In genomic region chr5:73539848-73540510, GRCm38 (mm10) we compare ENCODE assay signal across 9 mouse cellular contexts. TPM values are rescaled to one million over a fixed set of nuclear protein-coding genes. Genes with fewer than 3 reads are reported as not detected.
A peak's percentile ranks its signal among the peaks of the same experiment; 100 is the strongest.
DNase-seq lines count a peak whose midpoint lies in the region; ATAC-seq and TF ChIP-seq lines count a peak whose summit lies in the region.
"Had no signal": no experiment of that assay in that cellular context is flagged by ENCODE, and none has a peak within 500 bp of the region (broad histone marks: within the 10 kb centered on the region; RNA-seq: fewer than 3 reads in every experiment).

No protein-coding gene starts in this region.

- H3K36me3 ChIP-seq in forebrain, embryonic 16.5 days (ENCODE audit: control insufficient read depth, insufficient read depth) = peaks cover 10% of the 10 kb centered on the region; the same call in 1 of the 2 replicates
- H3K36me3 ChIP-seq in intestine, embryonic 16.5 days (ENCODE audit: control insufficient read depth, insufficient read depth, low read length) = no peaks in the 10 kb centered on the region; the same call in 1 of the 2 replicates
- H3K36me3 ChIP-seq in midbrain, postnatal 0 days (ENCODE audit: insufficient read depth, low read length) = peaks cover 29% of the 10 kb centered on the region

- H3K27ac ChIP-seq in forebrain, embryonic 16.5 days (ENCODE audit: low read length) = no peak overlapping the region
- no peak overlapping the region for H3K27ac ChIP-seq in intestine, embryonic 16.5 days (ENCODE audit: low read length)
- no peak overlapping the region for H3K27ac ChIP-seq in midbrain, postnatal 0 days (ENCODE audit: low read depth, low read length)
- H3K27ac ChIP-seq: embryonic facial prominence, embryonic 12.5 days had no signal

- peak; percentile 87 for ATAC-seq in forebrain, embryonic 16.5 days
- ATAC-seq in intestine, embryonic 16.5 days = peak; percentile 52; the same call in 1 of the 2 replicates
- ATAC-seq in midbrain, postnatal 0 days (ENCODE audit: low FRiP score) = peak; percentile 84

- WGBS in forebrain, embryonic 16.5 days = 52% methylated on average over 6 of the region's 6 CpGs
- WGBS in intestine, embryonic 16.5 days = 61% methylated on average over 6 of the region's 6 CpGs
- WGBS in midbrain, postnatal 0 days = 50% methylated on average over 6 of the region's 6 CpGs

- no peaks in the 10 kb centered on the region for H3K27me3 ChIP-seq in forebrain, embryonic 16.5 days (replicated peaks; ENCODE audit: control insufficient read depth, insufficient read depth, low read length)
- no peaks in the 10 kb centered on the region for H3K27me3 ChIP-seq in intestine, embryonic 16.5 days (replicated peaks; ENCODE audit: control insufficient read depth, insufficient read depth, low read length)
- H3K27me3 ChIP-seq in midbrain, postnatal 0 days (ENCODE audit: insufficient read depth, low read length) = no peaks in the 10 kb centered on the region
- H3K27me3 ChIP-seq: embryonic facial prominence, embryonic 12.5 days had no signal

- no peak overlapping the region for H3K4me2 ChIP-seq in forebrain, embryonic 16.5 days (ENCODE audit: low read length)
- no peak overlapping the region for H3K4me2 ChIP-seq in intestine, embryonic 16.5 days (ENCODE audit: low read depth, low read length)
- H3K4me2 ChIP-seq in midbrain, postnatal 0 days (ENCODE audit: low read depth, low read length, poor library complexity, severe bottlenecking) = no peak overlapping the region
- H3K4me2 ChIP-seq: embryonic facial prominence, embryonic 12.5 days had no signal

- H3K9ac ChIP-seq in forebrain, embryonic 16.5 days (replicated peaks; ENCODE audit: low read depth, low read length) = no peak overlapping the region
- no peak overlapping the region for H3K9ac ChIP-seq in intestine, embryonic 16.5 days (ENCODE audit: low read depth, low read length)
- H3K9ac ChIP-seq in midbrain, postnatal 0 days (replicated peaks; ENCODE audit: low read length, poor library complexity, severe bottlenecking) = no peak overlapping the region
- H3K9ac ChIP-seq: embryonic facial prominence, embryonic 12.5 days had no signal

- H3K4me1 ChIP-seq in forebrain, embryonic 16.5 days (replicated peaks; ENCODE audit: control insufficient read depth, insufficient read depth, low read length) = no peaks in the 10 kb centered on the region
- H3K4me1 ChIP-seq in intestine, embryonic 16.5 days (ENCODE audit: control insufficient read depth, insufficient read depth, low read length) = no peaks in the 10 kb centered on the region
- no peaks in the 10 kb centered on the region for H3K4me1 ChIP-seq in midbrain, postnatal 0 days (ENCODE audit: insufficient read depth, low read length)

- DNase-seq in urinary bladder, postnatal 25 days (ENCODE audit: low spot score) = peak; percentile 14
- DNase-seq in urinary bladder, postnatal 10 days (ENCODE audit: low spot score) = no peak
- DNase-seq in cerebellum, adult 11-12 months = peak; percentile 18
- DNase-seq in left cerebral cortex, postnatal 25 days (ENCODE audit: low spot score in 2 of 2) = peak; percentile 66 to 69
- peak; percentile 83 for DNase-seq in midbrain, postnatal 0 days (ENCODE audit: low spot score)
- peak; percentile 55 for DNase-seq in thymus, postnatal 14 days

- peak; percentile 92 for TF ChIP-seq CTCF in midbrain, postnatal 0 days (IDR thresholded peaks at IDR 0.05)

- no peaks in the 10 kb centered on the region for H3K9me3 ChIP-seq in forebrain, embryonic 16.5 days (ENCODE audit: control insufficient read depth, low read length)
- H3K9me3 ChIP-seq in intestine, embryonic 16.5 days (ENCODE audit: control insufficient read depth, low read length) = no peaks in the 10 kb centered on the region
- no peaks in the 10 kb centered on the region for H3K9me3 ChIP-seq in midbrain, postnatal 0 days (ENCODE audit: low read length)
- H3K9me3 ChIP-seq: embryonic facial prominence, embryonic 12.5 days had no signal

- H3K4me3 ChIP-seq in forebrain, embryonic 16.5 days (replicated peaks; ENCODE audit: low read length) = no peak overlapping the region
- H3K4me3 ChIP-seq in intestine, embryonic 16.5 days (ENCODE audit: low read length) = no peak overlapping the region
- no peak overlapping the region for H3K4me3 ChIP-seq in midbrain, postnatal 0 days (ENCODE audit: low read depth, low read length)
- H3K4me3 ChIP-seq: embryonic facial prominence, embryonic 12.5 days had no signal

- intact Hi-C loops in left cerebral cortex, postnatal 25 days (cut with DNase I) = loop anchor here (1.0 to 5.0 kb wide), 2 partner anchors 48 to 97 kb away; no protein-coding TSS in a partner anchor

RNA-seq across cellular contexts. Expression of gene Dcun1d4, which starts 59.2 kb away (rescaled TPM):
- polyA plus RNA-seq in forebrain, embryonic 16.5 days (2015; fragmentation: Nextera tagmentation; extraction: Ambion mirVana) = 46.5 and 51.4 TPM in 2 replicates
- polyA plus RNA-seq in intestine, embryonic 16.5 days (2015; fragmentation: Nextera tagmentation; extraction: Ambion mirVana) = 14.8 and 14.9 TPM in 2 replicates
- total RNA-seq in left cerebral cortex, postnatal 25 days (2021) = 100 to 1,000 TPM; 118 to 122 TPM
- total RNA-seq in midbrain, postnatal 0 days (2014; rRNA removed) = 31.1 and 33.7 TPM in 2 replicates
- polyA plus RNA-seq in midbrain, postnatal 0 days (2015; fragmentation: Nextera tagmentation; extraction: Ambion mirVana) = 43.7 and 46.2 TPM in 2 replicates
